Mouse (Mus musculus): Measurements from ENCODE around the gene Mast1.
A peak's percentile ranks its signal among the peaks of the same experiment; 100 is the strongest.
"Not testable (repeated sequence)": the region's sequence is repeated elsewhere in the genome, so short reads cannot be mapped to it uniquely, and the experiment has no call there.

The Mast1 gene

GRCm38 (mm10) chr8:84910551-84910950 is 26.6 kb downstream of the Mast1 start:
- no peak for DNase-seq (ENCODE audit: low spot score in 2 of 2)

GRCm38 (mm10) chr8:84909949-84910348 is 27.2 kb downstream of the Mast1 start:
- DNase-seq (ENCODE audit: low spot score in 2 of 2), result no peak

GRCm38 (mm10) chr8:84909162-84909767 is 27.9 kb downstream of the Mast1 start:
- DNase-seq (ENCODE audit: low spot score in 2 of 2), result no peak

- peak; percentile 93 to 96 for DNase-seq (ENCODE audit: low spot score in 2 of 2)
Observed at GRCm38 (mm10) chr8:84908421-84909161, 28.6 kb downstream of the Mast1 start, which contains the start of gene Dnase2a. Dnase2a (plus strand) TSS chr8:84908560.

GRCm38 (mm10) chr8:84907979-84908378 is 29.2 kb downstream of the Mast1 start:
- not testable (repeated sequence) for DNase-seq (ENCODE audit: low spot score in 2 of 2)

GRCm38 (mm10) chr8:84907493-84907892 is 29.7 kb downstream of the Mast1 start:
- DNase-seq (ENCODE audit: low spot score in 2 of 2), result no peak

GRCm38 (mm10) chr8:84907037-84907436 is 30.1 kb downstream of the Mast1 start:
- no peak for DNase-seq (ENCODE audit: low spot score in 2 of 2)

GRCm38 (mm10) chr8:84904351-84904750 is 32.8 kb downstream of the Mast1 start:
- DNase-seq (ENCODE audit: low spot score in 2 of 2), result no peak

GRCm38 (mm10) chr8:84902920-84903661 is 34.1 kb downstream of the Mast1 start:
- DNase-seq (ENCODE audit: low spot score in 2 of 2), result peak; percentile 87 to 92

- DNase-seq (ENCODE audit: low spot score in 2 of 2), result no peak
Observed at GRCm38 (mm10) chr8:84902367-84902919, 34.7 kb downstream of the Mast1 start.

GRCm38 (mm10) chr8:84901752-84902151 is 35.4 kb downstream of the Mast1 start, which contains the start of gene Klf1:
Klf1 (plus strand) TSS chr8:84901928.
- DNase-seq (ENCODE audit: low spot score in 2 of 2), result no peak

GRCm38 (mm10) chr8:84901071-84901470 is 36.1 kb downstream of the Mast1 start:
- DNase-seq (ENCODE audit: low spot score in 2 of 2), result no peak

GRCm38 (mm10) chr8:84895963-84896362 is 41.2 kb downstream of the Mast1 start:
- DNase-seq (ENCODE audit: low spot score in 2 of 2), result no peak

GRCm38 (mm10) chr8:84893709-84894134 is 43.4 kb downstream of the Mast1 start, which contains the start of gene Gcdh:
Gcdh (minus strand) TSS chr8:84893921.
- peak; percentile 86 to 88 for DNase-seq (ENCODE audit: low spot score in 2 of 2)

- no peak for DNase-seq (ENCODE audit: low spot score in 2 of 2)
Observed at GRCm38 (mm10) chr8:84892993-84893708, 44.0 kb downstream of the Mast1 start.

GRCm38 (mm10) chr8:84889141-84889540 is 48.0 kb downstream of the Mast1 start:
- DNase-seq (ENCODE audit: low spot score in 2 of 2), result no peak

- no peak for DNase-seq (ENCODE audit: low spot score in 2 of 2)
Observed at GRCm38 (mm10) chr8:84888280-84888679, 48.9 kb downstream of the Mast1 start.

GRCm38 (mm10) chr8:84884728-84885127 is 52.4 kb downstream of the Mast1 start:
- no peak for DNase-seq (ENCODE audit: low spot score in 2 of 2)

- DNase-seq (ENCODE audit: low spot score in 2 of 2), result no peak
Observed at GRCm38 (mm10) chr8:84878915-84879314, 58.2 kb downstream of the Mast1 start.

GRCm38 (mm10) chr8:84877297-84878035 is 59.7 kb downstream of the Mast1 start:
- DNase-seq (ENCODE audit: low spot score in 2 of 2), result no peak

- no peak for DNase-seq (ENCODE audit: low spot score in 2 of 2)
Observed at GRCm38 (mm10) chr8:84874339-84874738, 62.8 kb downstream of the Mast1 start.
